Mouse (Mus musculus) MEL (cell line): Measurements from ENCODE around the gene Corin. TPM values are rescaled to one million over a fixed set of nuclear protein-coding genes. Genes with fewer than 3 reads are reported as not detected.

Experiments
- HCFC1 ChIP-seq: IDR thresholded peaks from 2 replicates; pipeline ENCODE4 v1.6.1; 2012; ENCODE audit warnings: low read depth, mild to moderate bottlenecking, inconsistent platforms, low read length, improper control_type of control experiment, moderate library complexity
- MAZ ChIP-seq: IDR thresholded peaks from 2 replicates; pipeline ENCODE4 v1.6.1; 2012; ENCODE audit warnings: low read depth, mild to moderate bottlenecking, inconsistent platforms, low read length, improper control_type of control experiment
- TBP ChIP-seq: IDR thresholded peaks from 2 replicates; pipeline ENCODE4 v1.8.0; 2011; ENCODE audit warnings: low read depth, low read length, improper control_type of control experiment
- polyA plus RNA-seq, 2 experiments: library from polyadenylated mRNA; stranded (reverse) in 1 of 2; unstranded in 1 of 2; fragments of >175 nt in 1 of 2; fragments of >200 nt in 1 of 2; gene quantifications; 2 replicates each; pipeline versions ENCODE4 v1.2.1 to v1.2.4; 2012; ENCODE audit warnings: low replicate concordance in 2 of 2, low read depth in 1 of 2; ENCODE audit not compliant: insufficient read length in 2 of 2, insufficient read depth in 1 of 2, missing spikeins in 1 of 2
- total RNA-seq: library from RNA; depleted of rRNA; stranded (reverse); fragments of 300-350 nt; gene quantifications from 2 replicates; pipeline ENCODE4 v1.2.3, GENCODE M21; 2012; rRNA removed

Corin gene
- total and polyA plus RNA-seq, 3 experiments, result not detected

- no peak for TF ChIP-seq TBP
- TF ChIP-seq MAZ, result no peak
- TF ChIP-seq HCFC1, result no peak
- TF ChIP-seq, all 39 proteins: peak for 0
These were observed 254.1 kb downstream of the Corin start (continued) for GRCm38 (mm10) chr5:72250180-72250579.

Other genes with a start within 250 kb of the Corin start
- gene Nfxl1, start 55.2 kb upstream of the Corin start, total RNA-seq, result 13.0 and 13.5 TPM in 2 replicates
- gene Nfxl1, start 55.2 kb upstream of the Corin start, polyA plus RNA-seq, result 10 to 100 TPM in 1 of 2 experiments, not detected in 1; 18.9 TPM
- not detected in 2 replicates for gene Zar1, start 76.8 kb upstream of the Corin start, total RNA-seq
- under 1 TPM in 1 of 2 experiments, not detected in 1; 0.93 TPM for gene Zar1, start 76.8 kb upstream of the Corin start, polyA plus RNA-seq
- gene Gm5868, start 83.1 kb upstream of the Corin start, total RNA-seq, result not detected in 2 replicates
- gene Gm5868, start 83.1 kb upstream of the Corin start, polyA plus RNA-seq, result not detected
- 0.10 TPM in 1 of 2 replicates, not detected in the other for gene Cnga1, start 139.8 kb upstream of the Corin start, total RNA-seq
- gene Cnga1, start 139.8 kb upstream of the Corin start, polyA plus RNA-seq, result under 1 TPM in 1 of 2 experiments, not detected in 1; 0.04 TPM
- 0.13 TPM in 1 of 2 replicates, not detected in the other for gene Nipal1, start 143.3 kb upstream of the Corin start, total RNA-seq
- gene Nipal1, start 143.3 kb upstream of the Corin start, polyA plus RNA-seq, result under 1 TPM in 1 of 2 experiments, not detected in 1; 0.35 TPM
- gene Txk, start 248.3 kb upstream of the Corin start, total RNA-seq, result 0.23 and 0.26 TPM in 2 replicates
- gene Txk, start 248.3 kb upstream of the Corin start, polyA plus RNA-seq, result under 1 TPM in 1 of 2 experiments, not detected in 1; 0.10 TPM